Mouse (Mus musculus): Measurements from ENCODE around the gene Noc4l. TPM values are rescaled to one million over a fixed set of nuclear protein-coding genes. Genes with fewer than 3 reads are reported as not detected.

Noc4l gene
- polyA plus RNA-seq, 1 experiment, result 61.3 TPM

GRCm38 (mm10) chr5:110610484-110610883 lies 42.7 kb downstream of the Noc4l start:
- no peak for DNase-seq (ENCODE audit: low read depth, low spot score)
- 85% methylated on average over 7 of the region's 7 CpGs for WGBS

- no peak for DNase-seq (ENCODE audit: low read depth, low spot score)
- 66% methylated on average over 5 of the region's 5 CpGs for WGBS
Observed at GRCm38 (mm10) chr5:110609868-110610267, 43.3 kb downstream of the Noc4l start.

- 73% methylated on average over 3 of the region's 3 CpGs for WGBS
Observed at GRCm38 (mm10) chr5:110609425-110609824, 43.8 kb downstream of the Noc4l start.

GRCm38 (mm10) chr5:110608941-110609340 lies 44.3 kb downstream of the Noc4l start:
- DNase-seq (ENCODE audit: low read depth, low spot score), result no peak
- WGBS, result 75% methylated on average over 8 of the region's 8 CpGs

More at GRCm38 (mm10) chr5:110609425-110609824, 43.8 kb downstream of the Noc4l start:
- no peak for DNase-seq (ENCODE audit: low read depth, low spot score)

GRCm38 (mm10) chr5:110608336-110608735 lies 44.9 kb downstream of the Noc4l start:
- 46% methylated on average over 6 of the region's 6 CpGs for WGBS
- no peak for DNase-seq (ENCODE audit: low read depth, low spot score)

- DNase-seq (ENCODE audit: low read depth, low spot score), result no peak
- 50% methylated on average over 3 of the region's 3 CpGs for whole genome bisulfite sequencing
Observed at GRCm38 (mm10) chr5:110607767-110608166, 45.5 kb downstream of the Noc4l start.

- no peak for DNase-seq (ENCODE audit: low read depth, low spot score)
- WGBS, result 40% methylated on average over 5 of the region's 5 CpGs
Observed at GRCm38 (mm10) chr5:110605531-110606221, 47.5 kb downstream of the Noc4l start.

GRCm38 (mm10) chr5:110604311-110604710 lies 48.9 kb downstream of the Noc4l start:
- WGBS, result 80% methylated on average over 2 of the region's 2 CpGs
- DNase-seq (ENCODE audit: low read depth, low spot score), result no peak

GRCm38 (mm10) chr5:110603016-110603685 lies 50.1 kb downstream of the Noc4l start:
- no peak for DNase-seq (ENCODE audit: low read depth, low spot score)

More at GRCm38 (mm10) chr5:110603016-110603685, 50.1 kb downstream of the Noc4l start:
- WGBS, result 76% methylated on average over 7 of the region's 7 CpGs

Other genes with a start within 250 kb of the Noc4l start
- gene Fbrsl1, start 204.9 kb downstream of the Noc4l start, polyA plus RNA-seq (2012; rRNA removed), result 31.2 and 40.4 TPM in 2 replicates
- gene Galnt9, start 109.1 kb downstream of the Noc4l start, polyA plus RNA-seq (2012; rRNA removed), result 0.26 and 0.27 TPM in 2 replicates
- gene Ddx51, start within 50 bp of the Noc4l start, polyA plus RNA-seq (2012; rRNA removed), result 10.4 and 10.7 TPM in 2 replicates
- 33.9 and 49.5 TPM in 2 replicates for gene Ep400, start 117.3 kb upstream of the Noc4l start, polyA plus RNA-seq (2012; rRNA removed)
- gene Pus1, start 127.2 kb upstream of the Noc4l start, polyA plus RNA-seq (2012; rRNA removed), result 36.8 and 37.9 TPM in 2 replicates
- gene Ulk1, start 156.7 kb upstream of the Noc4l start, polyA plus RNA-seq (2012; rRNA removed), result 16.6 and 21.0 TPM in 2 replicates
- gene Hscb, start 186.4 kb upstream of the Noc4l start, polyA plus RNA-seq (2012; rRNA removed), result 13.1 and 14.8 TPM in 2 replicates
- gene Chek2, start 186.6 kb upstream of the Noc4l start, polyA plus RNA-seq (2012; rRNA removed), result 8.2 and 13.4 TPM in 2 replicates
- 1.1 and 1.9 TPM in 2 replicates for gene Ttc28, start 226.4 kb upstream of the Noc4l start, polyA plus RNA-seq (2012; rRNA removed)

Data from large intestine, adult 2 months (tissue).